Mouse (Mus musculus) ES-E14 (cell line): ENCODE measurements at regions not wholly inside any gene's neighbourhood (a gene's known extent, or its start where the extent isn't known, plus 50 kb on each side); places are given as distances from the start of the nearest gene placed in this dataset.

ENCODE experiments used
- CHD2 ChIP-seq: IDR thresholded peaks from 2 replicates; pipeline ENCODE4 v1.6.1; 2014; ENCODE audit warnings: mild to moderate bottlenecking, low read depth, low read length, inconsistent platforms
- MAFK ChIP-seq: IDR thresholded peaks from 2 replicates; pipeline ENCODE4 v1.6.1; 2014; ENCODE audit warnings: mild to moderate bottlenecking, low read depth, low read length, inconsistent platforms; ENCODE audit not compliant: insufficient read depth
- ZC3H11A ChIP-seq: IDR thresholded peaks from 2 replicates; pipeline ENCODE4 v1.6.1; 2012; ENCODE audit warnings: low read depth, mild to moderate bottlenecking, inconsistent platforms, low read length, borderline replicate concordance

GRCm38 (mm10) chr6:84434532-84434931 lies 159.2 kb downstream of the Cyp26b1 start:
- TF ChIP-seq MAFK (no peak), ZC3H11A (no peak), CHD2 (no peak)
